Mouse (Mus musculus) thymus, postnatal 10 days (tissue): ENCODE data around the gene Olfr774.
"Not testable (repeated sequence)": the region's sequence is repeated elsewhere in the genome, so short reads cannot be mapped to it uniquely, and the experiment has no call there.

Experiments used
- DNase-seq, 2 experiments: peaks; one replicate each; pipeline ENCODE4 v3.0.0; 2021; ENCODE audit warnings: low spot score in 2 of 2

The Olfr774 gene

GRCm38 (mm10) chr10:129235904-129236303 is at the start of gene Olfr774:
Gene Olfr774 (plus strand): TSS chr10:129236204.
- DNase-seq: no peak

- DNase-seq: not testable (repeated sequence)
Observed at GRCm38 (mm10) chr10:129187319-129187718, 48.7 kb upstream of the Olfr774 start, which contains the start of gene Olfr773. Gene Olfr773 (minus strand): TSS chr10:129187419.

- DNase-seq: no peak
Observed at GRCm38 (mm10) chr10:129230737-129231136, 5.3 kb upstream of the Olfr774 start.

DNA sequence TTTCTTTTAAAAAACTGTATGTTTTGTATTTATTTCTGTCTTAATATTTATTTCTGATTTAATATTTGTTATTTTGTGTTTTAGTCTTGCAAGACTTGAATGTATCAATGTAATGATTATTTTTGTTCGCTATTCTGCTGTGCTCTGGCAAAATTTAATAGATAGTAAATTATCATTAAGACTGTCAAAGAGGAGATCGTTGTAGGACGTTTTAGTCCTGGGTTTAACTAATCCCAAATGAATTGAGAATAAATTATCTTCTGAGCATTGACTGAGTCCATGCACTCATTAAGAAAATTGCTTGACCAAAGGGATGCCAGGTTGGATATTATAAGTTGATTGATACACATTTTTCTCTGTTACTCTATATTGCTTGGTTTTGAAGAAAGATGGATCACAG is 12.1 kb downstream of the Olfr774 start, which contains the start of gene Olfr775:
Olfr775 (plus strand) TSS at position 301 of the 400 bp plus-strand sequence.
- no peak for DNase-seq

DNA sequence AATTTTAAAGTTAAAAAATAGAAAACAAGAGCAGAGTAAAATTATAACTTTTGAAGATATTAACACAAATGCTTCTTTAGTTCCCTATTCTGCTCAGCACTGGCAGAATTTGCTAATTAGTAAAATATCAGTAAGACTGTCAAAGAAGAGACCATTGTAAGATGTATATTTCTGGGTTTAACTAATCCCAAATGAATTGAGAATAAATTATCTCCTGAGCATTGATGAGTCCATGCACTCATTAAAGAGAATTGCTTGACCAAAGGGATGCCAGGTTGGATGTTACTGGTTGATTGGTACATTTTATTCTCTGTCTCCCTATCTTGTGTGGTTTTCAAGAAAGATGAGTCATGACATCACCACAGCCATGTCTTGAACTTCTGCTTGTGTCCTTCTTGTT is 22.8 kb downstream of the Olfr774 start, which contains the start of gene Olfr776:
Olfr776 (plus strand) TSS at position 301 of the 400 bp plus-strand sequence.
- DNase-seq: no peak

DNA sequence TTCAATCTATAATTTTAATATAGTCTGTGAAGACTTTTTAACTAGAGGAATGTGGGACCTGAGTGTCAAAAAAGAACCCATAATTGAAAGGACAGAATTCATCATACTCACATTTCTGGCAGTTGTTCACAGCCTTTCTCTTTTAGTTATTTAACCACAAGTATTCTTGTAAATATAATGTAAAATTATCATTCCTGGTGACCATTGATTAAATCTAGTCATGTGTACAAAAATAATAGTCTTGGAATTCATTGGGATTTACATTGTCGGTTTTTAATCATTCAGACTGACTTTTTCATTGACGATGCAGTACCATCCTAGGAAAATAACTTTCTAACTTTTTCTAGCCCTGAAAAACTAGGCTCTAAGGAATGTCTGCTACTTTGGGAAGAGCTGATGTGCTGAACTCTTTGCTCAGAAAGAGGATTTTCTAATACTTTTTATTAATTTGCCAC is 35.1 kb downstream of the Olfr774 start, which contains the start of gene Olfr777:
Olfr777 (minus strand) TSS at position 405 of the 455 bp plus-strand sequence.
- DNase-seq: no peak
